Mouse (Mus musculus) embryo, embryonic 11.5 days (tissue): ENCODE data around the gene Nme4.
A peak's percentile ranks its signal among the peaks of the same experiment; 100 is the strongest.
"Not testable (repeated sequence)": the region's sequence is repeated elsewhere in the genome, so short reads cannot be mapped to it uniquely, and the experiment has no call there.

ENCODE experiments used
- DNase-seq: peaks from one replicate; pipeline ENCODE4 v3.0.0-alpha.2; 2012; ENCODE audit warnings: low read depth, low spot score

Nme4 gene

DNA sequence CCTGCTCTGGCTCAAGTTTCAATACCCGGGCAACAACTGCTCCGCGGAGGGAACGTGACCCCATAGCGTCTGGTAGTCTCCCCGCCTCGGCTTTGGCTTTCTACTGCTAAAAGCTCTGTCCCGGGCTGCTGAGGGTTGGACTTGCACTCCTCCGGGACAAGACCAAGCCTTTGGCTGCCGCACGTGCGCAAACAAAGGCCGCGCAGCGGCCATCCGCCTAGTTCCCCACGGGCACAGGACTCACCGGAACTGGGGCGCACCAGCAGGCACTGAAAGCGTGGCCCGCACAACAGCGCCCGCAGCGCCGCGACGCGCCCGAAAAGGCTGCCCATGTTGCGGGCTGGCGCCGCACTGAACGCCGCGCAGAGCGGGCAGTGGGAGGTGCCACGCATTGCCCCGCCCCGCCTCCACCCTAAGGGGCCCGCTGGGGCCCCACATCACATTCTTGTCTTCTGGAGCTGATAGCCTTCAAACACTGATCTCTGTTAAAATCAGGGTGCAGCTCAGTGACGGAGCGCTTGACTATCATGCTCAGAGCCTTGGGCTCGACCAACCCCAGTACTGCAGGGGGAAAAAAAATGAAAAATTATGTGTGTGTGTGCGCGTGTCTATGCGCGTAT, at the start of gene Nme4:
Gene Nme4, minus strand, starts transcription at position 482 of the 620 bp plus-strand sequence.
- no peak for DNase-seq

- DNase-seq = no peak
Observed at GRCm38 (mm10) chr17:26143386-26143785, 48.0 kb upstream of the Nme4 start.

DNA sequence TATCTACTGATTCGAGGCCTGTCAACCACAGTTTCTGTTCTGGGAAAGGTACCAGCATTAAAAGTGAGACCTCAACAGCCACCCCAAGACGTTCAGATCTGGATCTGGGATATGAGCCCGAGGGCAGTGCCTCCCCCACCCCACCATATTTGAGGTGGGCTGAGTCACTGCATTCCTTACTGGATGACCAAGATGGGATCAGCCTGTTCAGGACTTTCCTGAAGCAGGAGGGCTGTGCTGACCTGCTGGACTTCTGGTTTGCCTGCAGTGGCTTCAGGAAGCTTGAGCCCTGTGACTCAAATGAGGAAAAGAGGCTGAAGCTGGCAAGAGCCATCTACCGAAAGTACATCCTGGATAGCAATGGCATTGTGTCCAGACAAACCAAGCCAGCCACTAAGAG, 47.4 kb upstream of the Nme4 start:
- DNase-seq = no peak

DNA sequence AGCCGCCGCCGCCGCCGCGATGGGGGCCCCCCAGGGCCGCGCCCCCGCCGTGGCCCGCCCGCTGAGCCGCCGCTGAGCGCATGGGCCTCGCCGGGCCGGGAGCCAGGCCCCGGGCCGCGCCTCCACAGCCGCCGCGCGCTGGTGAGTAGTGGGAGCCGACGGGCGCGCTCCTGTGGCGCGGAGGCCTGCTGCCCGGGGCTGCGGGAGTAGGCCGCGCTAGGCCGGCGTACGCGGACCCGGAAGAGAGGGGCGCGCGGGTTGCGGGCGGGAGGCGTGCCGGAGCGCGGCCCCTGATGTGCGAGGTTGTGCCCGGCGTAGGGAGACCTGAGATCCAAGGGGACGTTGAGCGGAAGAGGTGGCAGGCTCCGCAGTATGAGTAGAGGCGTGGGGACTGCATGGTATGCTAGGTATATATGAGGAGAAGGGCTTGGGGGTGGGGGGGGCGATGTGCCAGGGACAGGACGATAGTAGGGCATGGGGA, 43.5 kb upstream of the Nme4 start:
- no peak for DNase-seq

DNA sequence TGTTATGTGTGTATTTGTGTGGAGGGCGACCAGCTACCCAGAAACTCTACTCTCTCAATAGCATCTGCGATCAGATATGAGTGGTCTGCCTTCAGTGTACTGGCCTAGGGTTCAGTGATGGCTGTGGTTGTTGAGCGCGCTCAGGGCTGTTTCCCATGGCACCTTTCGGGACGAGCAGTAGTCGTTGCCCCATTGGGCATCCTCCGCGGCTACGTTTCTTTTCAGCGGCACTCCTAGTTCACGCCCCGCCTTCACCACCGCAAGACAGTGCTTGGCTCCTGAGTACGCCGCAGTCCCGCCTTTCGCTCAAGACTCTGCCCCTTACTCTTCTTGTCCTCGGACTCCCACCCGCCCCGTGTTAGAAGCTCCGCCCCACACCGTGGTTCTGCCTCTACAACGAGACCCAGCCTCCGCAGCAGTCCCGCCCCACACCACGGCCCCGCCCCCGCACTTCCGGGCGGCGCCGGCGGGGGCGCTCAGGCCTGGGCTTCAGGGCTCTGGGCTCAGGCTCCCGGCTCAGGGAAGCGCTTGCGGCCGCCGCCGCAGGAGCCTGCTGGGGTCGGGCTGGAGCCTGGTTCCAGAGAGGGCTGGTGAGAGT, 42.9 kb upstream of the Nme4 start, which contains the start of gene Axin1:
Gene Axin1, plus strand, starts transcription at position 450 of the 598 bp plus-strand sequence.
- peak; percentile 97 for DNase-seq

- no peak for DNase-seq
Observed at GRCm38 (mm10) chr17:26137751-26138130, 42.3 kb upstream of the Nme4 start.

DNA sequence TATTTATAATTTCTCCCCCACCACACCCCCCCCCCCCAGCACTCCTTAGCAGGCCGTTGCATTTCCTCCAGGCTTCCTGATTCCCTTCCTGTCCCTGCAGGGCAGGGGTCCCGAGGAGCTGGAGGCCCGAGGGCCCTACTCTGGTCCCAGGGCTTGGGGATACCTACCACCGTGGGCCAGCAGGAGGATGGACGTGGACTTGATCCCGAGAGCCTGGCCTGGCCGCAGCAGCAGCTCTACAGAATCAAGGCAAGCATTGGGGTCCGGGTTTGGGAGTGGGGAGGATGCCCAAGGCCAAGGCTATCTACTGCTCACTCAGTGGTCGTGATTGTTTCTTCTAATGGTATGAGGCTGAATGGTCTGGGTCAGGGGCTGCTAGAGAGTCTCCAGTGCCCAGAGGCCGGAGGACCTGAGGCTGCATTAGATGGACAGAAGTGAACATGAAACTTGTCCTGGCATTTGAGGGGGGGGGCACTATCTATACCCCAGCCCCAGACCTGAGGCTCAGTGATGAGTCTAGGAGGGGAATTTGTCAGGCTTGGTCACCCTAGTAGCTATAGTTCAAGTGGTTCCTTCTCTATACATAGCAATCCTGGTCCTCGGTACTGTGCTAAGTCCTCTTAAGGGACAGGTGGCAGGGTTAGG, 41.8 kb upstream of the Nme4 start:
- no peak for DNase-seq

DNA sequence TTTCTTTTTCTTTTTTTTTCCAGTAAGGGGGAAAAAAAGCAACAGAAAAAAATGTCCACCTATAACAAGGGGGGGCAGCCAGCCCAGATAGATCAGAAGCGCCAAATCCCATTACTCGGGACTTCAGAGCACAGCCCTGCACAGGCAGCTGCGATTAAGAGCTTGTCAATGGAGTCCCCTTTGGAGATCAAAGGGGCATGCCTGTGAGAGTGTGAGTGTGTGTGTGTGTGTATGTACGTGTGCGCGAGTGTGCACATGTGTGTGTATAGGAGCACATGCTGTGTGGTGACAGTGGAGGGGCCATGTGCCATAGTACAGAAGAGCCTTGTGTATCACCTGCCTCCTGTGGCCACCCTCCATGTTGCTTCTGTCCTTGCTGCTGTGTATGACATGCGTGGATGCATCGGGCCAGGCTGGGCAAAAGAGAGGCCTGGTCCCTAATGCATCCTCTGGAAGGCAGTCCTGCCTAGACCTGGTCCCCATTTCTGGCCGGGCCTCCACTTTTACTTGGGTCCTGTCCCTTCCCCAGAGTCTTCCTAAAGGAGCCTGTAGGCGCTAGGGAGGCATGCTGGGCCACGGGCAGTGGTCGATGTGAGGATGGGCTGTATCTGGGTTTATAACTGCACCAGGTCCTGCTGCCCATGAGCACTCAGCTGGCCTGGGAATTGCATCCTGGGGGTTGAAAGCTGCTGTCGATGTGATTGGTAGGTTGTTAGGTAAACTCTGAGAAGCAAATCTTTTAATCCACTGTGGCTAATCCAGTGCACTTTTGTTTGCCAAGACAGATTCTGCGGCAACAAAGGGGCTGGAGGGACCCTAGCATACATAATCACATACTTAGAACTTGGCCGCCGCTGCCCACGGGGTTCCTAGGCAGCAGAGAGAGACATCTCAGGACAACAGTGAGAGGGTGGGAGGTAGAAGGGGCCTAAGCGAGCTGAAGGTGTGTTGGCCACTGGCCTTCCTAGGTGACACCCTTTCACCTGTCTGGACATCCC, 36.8 kb upstream of the Nme4 start:
- DNase-seq = no peak

- no peak for DNase-seq
Observed at GRCm38 (mm10) chr17:26131062-26131732, 35.8 kb upstream of the Nme4 start.

DNA sequence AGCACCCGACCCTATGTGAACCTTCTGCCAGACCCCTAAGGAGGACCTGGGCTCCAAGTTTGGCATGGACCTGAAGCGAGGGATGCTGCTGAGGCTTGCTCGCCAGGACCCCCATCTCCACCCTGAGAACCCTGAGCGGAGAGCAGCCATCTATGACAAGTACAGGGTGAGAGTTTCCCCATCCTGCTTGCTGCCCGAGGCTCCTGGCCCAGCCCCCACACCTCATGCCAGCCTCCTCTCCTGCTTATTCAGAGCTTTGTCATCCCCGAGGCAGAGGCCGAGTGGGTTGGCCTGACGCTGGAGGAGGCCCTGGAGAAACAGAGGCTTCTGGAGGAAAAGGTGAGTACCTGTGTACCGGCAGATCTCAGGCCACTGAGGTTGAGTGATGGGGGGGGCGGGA, 29.8 kb upstream of the Nme4 start:
- DNase-seq = no peak

GRCm38 (mm10) chr17:26124560-26124959, 29.2 kb upstream of the Nme4 start:
- no peak for DNase-seq

- peak; percentile 96 for DNase-seq
Observed at GRCm38 (mm10) chr17:26123267-26123684, 27.9 kb upstream of the Nme4 start, which contains the start of gene Mrpl28. Gene Mrpl28 (plus strand): TSS chr17:26123500.

DNA sequence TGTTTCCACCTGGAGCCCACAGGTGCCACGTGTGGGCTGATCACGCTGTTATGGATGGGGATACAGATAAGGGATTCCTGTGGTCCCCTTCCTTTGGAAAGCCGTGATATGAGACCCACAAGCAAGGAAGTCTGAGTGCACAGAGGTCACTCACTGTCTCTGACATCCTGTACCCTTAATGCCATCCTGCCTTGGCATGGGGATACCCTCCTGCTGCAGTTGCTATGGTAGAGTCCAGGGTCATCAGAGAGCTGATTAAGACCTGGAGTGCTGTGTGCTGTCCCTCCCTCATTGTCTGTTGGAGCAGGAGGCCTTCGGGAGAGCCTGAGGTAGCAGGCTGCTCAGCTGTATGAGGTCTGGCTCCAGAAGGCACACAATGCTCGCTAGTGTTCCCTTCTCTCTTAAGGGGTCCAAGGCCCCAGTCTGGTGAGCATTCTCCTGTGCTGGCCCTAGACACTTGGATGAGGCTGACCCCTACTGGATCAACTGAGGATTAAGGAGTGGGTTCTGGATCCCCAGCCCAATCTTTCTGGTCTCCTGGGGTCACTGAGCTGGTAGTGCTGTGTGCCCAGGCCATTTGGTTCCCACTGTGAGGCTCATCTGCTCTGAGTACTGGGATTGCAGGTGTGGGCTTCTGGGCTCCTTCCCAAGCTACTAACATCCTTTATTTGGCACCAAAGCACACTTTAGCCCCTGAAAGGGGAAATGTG, 27.2 kb upstream of the Nme4 start:
- no peak for DNase-seq

DNA sequence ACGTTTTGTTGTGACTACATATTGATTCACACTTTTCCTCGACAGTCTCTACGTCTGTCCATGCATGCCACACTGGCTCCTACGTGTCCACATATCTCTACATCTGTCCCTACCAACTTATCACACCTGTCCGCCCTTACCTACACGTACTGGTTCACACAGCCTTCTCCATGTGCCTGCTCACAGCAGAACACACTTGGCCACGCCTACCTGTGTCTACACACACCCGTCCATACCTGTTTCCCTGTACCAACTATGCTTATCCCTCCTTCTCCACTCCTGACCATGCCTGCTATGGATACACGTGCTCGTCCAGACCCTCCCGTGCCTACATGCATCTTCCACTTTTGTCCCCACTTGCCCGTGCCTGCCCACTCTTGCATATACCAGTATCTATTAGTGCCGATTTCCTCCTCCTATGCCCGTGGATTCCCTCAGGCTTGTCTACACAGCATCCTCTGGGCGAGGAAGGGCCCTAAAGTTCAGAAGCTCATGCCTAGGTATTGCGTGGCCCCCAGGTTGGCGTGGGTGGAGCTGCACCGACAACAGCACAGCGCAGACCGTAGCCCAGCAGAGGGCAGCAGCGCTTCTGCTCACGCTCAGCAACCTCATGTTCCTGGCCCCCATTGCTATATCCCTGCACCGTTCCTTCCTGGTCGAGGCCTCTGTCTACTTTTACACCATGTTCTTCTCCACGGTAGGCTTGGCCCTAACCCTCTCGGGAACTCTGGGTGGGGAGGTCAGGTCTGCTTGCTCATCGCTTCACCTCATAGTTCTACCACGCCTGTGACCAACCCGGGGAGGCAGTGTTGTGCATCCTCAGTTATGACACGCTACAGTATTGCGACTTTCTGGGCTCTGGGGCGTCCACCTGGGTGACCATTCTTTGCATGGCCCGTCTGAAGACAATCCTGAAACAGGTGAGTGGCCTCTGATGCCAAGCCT, 24.6 kb upstream of the Nme4 start:
- DNase-seq = peak; percentile 35

- DNase-seq = no peak
Observed at GRCm38 (mm10) chr17:26116503-26117258, 21.3 kb upstream of the Nme4 start.

DNA sequence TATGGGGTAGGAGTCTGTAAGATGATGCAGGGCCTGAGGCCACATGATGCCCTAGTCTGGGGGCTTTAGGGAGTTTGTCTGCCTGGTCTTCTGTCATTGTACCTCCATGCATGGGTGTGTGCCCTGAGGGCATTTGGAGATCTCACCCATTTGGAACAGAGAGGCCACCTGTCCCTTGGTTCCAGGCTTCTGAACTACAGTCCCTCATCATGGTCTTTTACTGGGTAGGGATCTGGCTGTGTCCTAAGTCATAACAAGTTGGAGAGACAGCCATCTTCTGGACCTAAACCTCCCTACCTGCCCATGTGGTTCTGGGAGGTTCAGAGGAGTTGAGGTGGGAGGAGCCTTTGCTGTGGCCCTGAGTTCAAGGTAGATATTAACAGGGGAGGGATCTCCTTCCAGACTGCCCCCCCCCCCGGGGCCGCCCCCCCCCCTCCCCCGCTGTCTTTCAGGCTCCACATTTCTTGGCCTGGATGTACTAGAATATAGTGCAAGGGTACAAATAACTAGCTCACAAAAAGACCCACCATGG, 20.6 kb upstream of the Nme4 start:
- DNase-seq = no peak

DNA sequence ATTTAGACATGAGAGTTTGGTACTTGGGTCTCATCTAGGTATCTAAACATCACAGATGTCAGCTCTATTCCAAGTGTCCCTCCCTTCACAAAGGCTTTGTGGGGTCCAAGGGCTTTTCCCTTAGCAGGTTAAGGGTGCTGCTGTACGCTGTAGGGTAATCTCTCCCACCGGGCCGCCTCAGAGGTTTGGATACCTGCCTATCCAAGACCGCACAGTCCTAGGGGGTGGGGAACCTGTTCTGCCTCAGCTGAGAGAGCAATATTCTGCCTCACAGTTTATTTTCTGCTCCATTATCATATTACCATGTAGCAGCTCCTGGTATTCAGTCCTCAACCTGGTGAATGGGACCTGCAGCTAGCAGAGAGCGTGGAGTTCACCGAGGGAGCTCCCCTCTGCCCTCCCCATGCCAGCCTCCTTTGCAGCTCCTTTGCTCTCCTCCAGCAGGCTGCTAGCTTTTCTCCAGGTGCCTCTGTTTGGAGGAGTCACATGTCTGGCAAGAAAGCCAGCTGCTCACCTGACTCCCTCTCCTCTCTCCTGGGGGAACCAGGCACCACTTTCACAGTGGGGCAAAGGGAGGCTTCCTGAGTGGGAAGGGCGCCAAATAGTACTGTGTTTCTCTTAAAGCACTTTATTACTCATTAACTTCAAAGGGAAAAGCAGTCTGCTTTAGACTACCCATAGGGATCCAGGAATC, 19.9 kb upstream of the Nme4 start:
- DNase-seq = no peak

GRCm38 (mm10) chr17:26114461-26114860, 19.1 kb upstream of the Nme4 start:
- DNase-seq = not testable (repeated sequence)
